Mouse (Mus musculus) heart, adult 2 months (tissue): ENCODE measurements around the gene Psmd2.

Experiments used
- CTCF ChIP-seq: fragments of 200-600 bp; IDR thresholded peaks from 2 replicates; pipeline ENCODE4 v1.8.1; 2022; ENCODE audit warnings: antibody characterized with exemption, mild to moderate bottlenecking, moderate library complexity
- EP300 ChIP-seq: fragments of 200-500 bp; IDR thresholded peaks from 2 replicates; pipeline ENCODE4 v1.6.1; 2011; ENCODE audit warnings: low read depth, low read length, control low read depth; ENCODE audit not compliant: insufficient read depth
- POLR2A ChIP-seq: fragments of 200-500 bp; IDR thresholded peaks from 2 replicates; pipeline ENCODE4 v1.6.1; 2011; ENCODE audit warnings: mild to moderate bottlenecking, low read depth, low read length, control low read depth; ENCODE audit not compliant: insufficient read depth

DNA sequence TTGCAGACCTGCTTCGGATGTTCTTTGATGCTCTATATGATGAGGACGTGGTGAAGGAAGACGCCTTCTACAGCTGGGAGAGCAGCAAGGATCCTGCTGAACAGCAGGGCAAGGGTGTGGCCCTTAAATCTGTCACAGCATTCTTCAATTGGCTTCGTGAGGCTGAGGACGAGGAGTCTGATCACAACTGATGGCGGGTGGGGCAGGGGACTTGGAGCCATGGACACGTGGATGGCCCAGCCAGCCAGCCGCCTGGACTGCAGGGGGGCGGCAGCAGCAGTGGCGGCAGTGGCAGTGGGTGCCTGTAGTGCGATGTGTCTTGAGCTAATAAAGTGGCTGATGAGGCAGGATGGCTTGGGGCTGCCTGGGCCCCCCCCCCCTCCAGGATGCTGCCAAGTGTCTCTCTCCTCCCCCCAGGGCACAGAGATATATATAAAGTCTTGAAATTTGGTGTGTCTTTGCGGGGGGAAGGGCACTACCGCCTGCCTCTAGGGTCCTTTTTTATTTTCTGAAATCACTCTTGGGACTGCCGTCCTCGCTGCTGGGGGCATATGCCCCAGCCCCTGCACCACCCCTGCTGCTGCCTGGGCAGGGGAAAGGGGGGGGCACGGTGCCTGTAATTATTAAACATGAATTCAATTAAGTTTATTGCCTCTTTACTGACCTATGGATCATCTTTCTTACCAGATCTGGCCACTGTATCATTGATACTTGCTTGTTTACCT is 41.0 kb downstream of the Psmd2 start:
- TF ChIP-seq POLR2A (no peak), CTCF (no peak), EP300 (no peak)
